Mouse (Mus musculus): Measurements from ENCODE around the gene Cd22.
"Not testable (repeated sequence)": the region's sequence is repeated elsewhere in the genome, so short reads cannot be mapped to it uniquely, and the experiment has no call there.

Gene Cd22

GRCm38 (mm10) chr7:30880176-30880575 lies at the start of gene Cd22:
Gene Cd22 (minus strand): TSS chr7:30880342.
- no peak for DNase-seq

- not testable (repeated sequence) for DNase-seq
Observed at GRCm38 (mm10) chr7:30924581-30924980, 44.4 kb upstream of the Cd22 start, which contains the start of gene Hamp2. Gene Hamp2 (minus strand): TSS chr7:30924681.

- no peak for DNase-seq
Observed at GRCm38 (mm10) chr7:30924071-30924470, 43.9 kb upstream of the Cd22 start.

GRCm38 (mm10) chr7:30922490-30922889 lies 42.3 kb upstream of the Cd22 start:
- DNase-seq, result not testable (repeated sequence)

- no peak for DNase-seq
Observed at GRCm38 (mm10) chr7:30920217-30920616, 40.1 kb upstream of the Cd22 start.

GRCm38 (mm10) chr7:30917219-30917618 lies 37.1 kb upstream of the Cd22 start:
- DNase-seq, result no peak

GRCm38 (mm10) chr7:30916713-30917112 lies 36.6 kb upstream of the Cd22 start:
- peak; percentile 23 for DNase-seq

- peak; percentile 52 for DNase-seq
Observed at GRCm38 (mm10) chr7:30914732-30915131, 34.6 kb upstream of the Cd22 start, which contains the start of gene Mag. Gene Mag (minus strand): TSS chr7:30914873.

- DNase-seq, result no peak
Observed at GRCm38 (mm10) chr7:30909773-30910172, 29.6 kb upstream of the Cd22 start.

- DNase-seq, result no peak
Observed at GRCm38 (mm10) chr7:30908992-30909431, 28.9 kb upstream of the Cd22 start.

- DNase-seq, result no peak
Observed at GRCm38 (mm10) chr7:30908277-30908991, 28.3 kb upstream of the Cd22 start.

- DNase-seq, result no peak
Observed at GRCm38 (mm10) chr7:30904042-30904441, 23.9 kb upstream of the Cd22 start.

GRCm38 (mm10) chr7:30895217-30895616 lies 15.1 kb upstream of the Cd22 start:
- no peak for DNase-seq

- DNase-seq, result no peak
Observed at GRCm38 (mm10) chr7:30892515-30892914, 12.4 kb upstream of the Cd22 start.

GRCm38 (mm10) chr7:30891746-30892145 lies 11.6 kb upstream of the Cd22 start:
- DNase-seq, result no peak

GRCm38 (mm10) chr7:30890681-30891080 lies 10.5 kb upstream of the Cd22 start:
- no peak for DNase-seq

- DNase-seq, result no peak
Observed at GRCm38 (mm10) chr7:30888786-30889185, 8.6 kb upstream of the Cd22 start.

- DNase-seq, result no peak
Observed at GRCm38 (mm10) chr7:30887568-30888188, 7.5 kb upstream of the Cd22 start.

- DNase-seq, result no peak
Observed at GRCm38 (mm10) chr7:30886852-30887251, 6.7 kb upstream of the Cd22 start.

- no peak for DNase-seq
Observed at GRCm38 (mm10) chr7:30884047-30884446, 3.9 kb upstream of the Cd22 start.

GRCm38 (mm10) chr7:30881367-30881766 lies 1.2 kb upstream of the Cd22 start:
- DNase-seq, result no peak

GRCm38 (mm10) chr7:30878950-30879349 lies 1.2 kb downstream of the Cd22 start:
- no peak for DNase-seq

- DNase-seq, result peak; percentile 57
Observed at GRCm38 (mm10) chr7:30873083-30873482, 7.1 kb downstream of the Cd22 start.

- no peak for DNase-seq
Observed at GRCm38 (mm10) chr7:30863386-30863785, 16.8 kb downstream of the Cd22 start.
